Mouse (Mus musculus) cerebellum, postnatal 14 days (tissue): ENCODE results near the gene Mark4.

ENCODE experiments used
- DNase-seq, 2 experiments: peaks; one replicate each; pipeline ENCODE4 v3.0.0; 2021; ENCODE audit warnings: mixed read lengths in 2 of 2

Mark4 gene

GRCm38 (mm10) chr7:19394484-19394883, 64.1 kb downstream of the Mark4 start:
- no peak for DNase-seq

- no peak for DNase-seq
Measured at GRCm38 (mm10) chr7:19388699-19389413, 69.8 kb downstream of the Mark4 start.

GRCm38 (mm10) chr7:19383708-19384107, 74.9 kb downstream of the Mark4 start:
- DNase-seq = no peak

- no peak for DNase-seq
Measured at GRCm38 (mm10) chr7:19382166-19382541, 76.5 kb downstream of the Mark4 start.

GRCm38 (mm10) chr7:19381377-19382165, 77.0 kb downstream of the Mark4 start, which contains the start of gene Ercc2:
Gene Ercc2, plus strand, starts transcription at chr7:19382010.
- DNase-seq = peak; percentile 99

GRCm38 (mm10) chr7:19378049-19378448, 80.6 kb downstream of the Mark4 start:
- DNase-seq = no peak

- DNase-seq = no peak
Measured at GRCm38 (mm10) chr7:19376019-19376418, 82.6 kb downstream of the Mark4 start.

GRCm38 (mm10) chr7:19375368-19375767, 83.3 kb downstream of the Mark4 start:
- DNase-seq = no peak
